Mouse (Mus musculus) heart, embryonic 13.5 days (tissue): ENCODE data around the gene Fbrs. TPM values are rescaled to one million over a fixed set of nuclear protein-coding genes. Genes with fewer than 3 reads are reported as not detected.
"Not testable (repeated sequence)": the region's sequence is repeated elsewhere in the genome, so short reads cannot be mapped to it uniquely, and the experiment has no call there.

ENCODE experiments used
- ATAC-seq: fragments of 200-750 bp; cut with Nextera tagmentation; 2 replicates; pipeline ENCODE4 v1.8.0; 2017; ENCODE audit warnings: moderate TSS enrichment; ENCODE audit not compliant: insufficient number of reproducible peaks, low FRiP score, low TSS enrichment; ENCODE audit errors: extremely low read depth
- H3K27ac ChIP-seq: fragments of 300-500 bp; sonication (generic); replicated peaks from 2 replicates; pipeline ENCODE4 v1.5.1; 2015; ENCODE audit warnings: moderate library complexity, mild to moderate bottlenecking, inconsistent platforms
- H3K27me3 ChIP-seq: fragments of 300-500 bp; sonication (generic); replicated peaks from 2 replicates; pipeline ENCODE4 v1.6.1; 2015; ENCODE audit warnings: mild to moderate bottlenecking, inconsistent platforms
- H3K36me3 ChIP-seq: fragments of 300-500 bp; sonication (generic); 2 replicates; pipeline ENCODE4 v1.6.1; 2015; ENCODE audit warnings: mild to moderate bottlenecking, inconsistent platforms
- H3K4me1 ChIP-seq: fragments of 300-500 bp; sonication (generic); 2 replicates; pipeline ENCODE4 v1.6.1; 2015; ENCODE audit warnings: inconsistent platforms
- H3K4me2 ChIP-seq: fragments of 300-500 bp; sonication (generic); 2 replicates; pipeline ENCODE4 v1.6.1; 2015; ENCODE audit warnings: inconsistent platforms, mild to moderate bottlenecking, moderate library complexity
- H3K4me3 ChIP-seq: fragments of 300-500 bp; sonication (generic); 2 replicates; pipeline ENCODE4 v1.5.1; 2015; ENCODE audit warnings: moderate library complexity, mild to moderate bottlenecking, inconsistent platforms
- H3K9ac ChIP-seq: fragments of 300-500 bp; sonication (generic); 2 replicates; pipeline ENCODE4 v1.6.1; 2015; ENCODE audit warnings: inconsistent platforms, mild to moderate bottlenecking, moderate library complexity
- H3K9me3 ChIP-seq: fragments of 300-500 bp; sonication (generic); 2 replicates; pipeline ENCODE4 v1.6.1; 2016; ENCODE audit warnings: inconsistent platforms
- WGBS: fragments of 180-500 bp; shearing (Covaris S2); methylation state at CpG from one replicate; pipeline ENCODE4 v1.1.7; 2015; ENCODE audit warnings: mixed read lengths; 5-methylcytosine and 5-hydroxymethylcytosine counted together
- polyA plus RNA-seq: library from polyadenylated mRNA; unstranded; fragments of >200 nt; fragmentation: Nextera tagmentation; extraction: Ambion mirVana; gene quantifications from 2 replicates; pipeline ENCODE4 v1.2.1, GENCODE M21; 2015

The Fbrs gene
- 7.3 and 7.7 TPM in 2 replicates for polyA plus RNA-seq

DNA sequence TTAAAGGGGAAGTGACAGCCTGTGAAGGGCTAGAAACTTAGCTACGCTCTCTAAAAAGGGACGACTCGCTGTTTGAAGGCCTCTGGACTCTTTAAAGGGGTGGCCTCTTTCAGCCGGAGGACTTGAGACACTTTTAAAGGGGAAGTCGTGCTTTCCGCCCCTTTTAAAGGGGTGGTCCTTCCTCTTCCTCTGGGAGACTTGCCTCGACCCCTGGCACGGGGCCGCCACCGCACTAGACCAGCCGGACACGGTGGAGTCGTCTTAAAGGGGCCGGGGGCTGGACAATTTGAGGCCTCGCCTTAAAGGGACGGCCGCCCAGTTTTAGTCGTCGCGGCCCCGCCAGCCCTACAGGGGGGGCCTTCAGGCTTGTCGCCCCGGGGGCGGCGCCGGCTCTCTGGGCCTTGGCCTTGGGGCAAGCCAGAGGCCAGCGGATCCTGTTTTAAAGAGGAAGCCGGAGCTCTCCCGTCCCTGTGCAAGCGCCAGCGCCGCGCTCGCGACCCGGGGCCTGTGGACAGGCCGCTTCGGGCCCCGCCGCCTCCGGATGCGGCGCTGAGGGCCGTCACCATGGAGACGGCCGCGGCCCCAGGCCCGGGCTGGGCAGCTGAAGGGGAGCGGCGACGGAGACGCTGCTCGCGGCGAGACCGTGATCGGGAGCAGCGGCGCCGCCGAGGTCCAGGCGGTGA, at the start of gene Fbrs:
Gene Fbrs, plus strand, starts transcription at position 565 of the 683 bp plus-strand sequence.
- peak within 1 kb of the TSS; percentile 97 for H3K9ac ChIP-seq
- H3K4me2 ChIP-seq, result peak within 1 kb of the TSS; percentile 94
- peaks cover 68% of the 10 kb centered on the region for H3K36me3 ChIP-seq
- H3K27ac ChIP-seq, result peak within 1 kb of the TSS; percentile 98
- ATAC-seq, result peak; percentile 50
- no peaks in the 10 kb centered on the region for H3K27me3 ChIP-seq
- H3K9me3 ChIP-seq, result no peaks in the 10 kb centered on the region
- H3K4me1 ChIP-seq, result peaks cover 38% of the 10 kb centered on the region
- H3K4me3 ChIP-seq, result peak within 1 kb of the TSS; percentile 81
- under 1% methylated on average over 62 of the region's 62 CpGs for WGBS

DNA sequence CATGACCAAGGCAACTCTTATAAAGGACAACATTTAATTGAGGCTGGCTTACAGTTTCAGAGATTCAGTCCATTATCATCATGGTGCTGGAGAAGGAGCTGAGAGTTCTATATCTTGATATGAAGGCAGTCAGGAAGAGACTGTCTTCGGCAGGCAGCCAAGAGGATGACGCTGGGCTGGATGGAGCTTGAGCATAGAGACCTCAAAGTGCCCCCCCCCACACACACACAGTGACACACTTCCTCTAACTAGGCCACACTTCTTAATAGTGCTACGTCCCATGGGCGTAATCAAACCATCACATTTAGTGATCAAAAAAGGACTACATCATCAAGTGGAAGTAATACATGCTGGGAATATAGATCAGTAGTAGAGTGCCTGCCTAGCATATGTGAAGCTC, 43.8 kb upstream of the Fbrs start:
- Histone ChIP-seq H3K4me1 (no peaks in the 10 kb centered on the region), H3K4me2 (no peak overlapping the region), H3K36me3 (no peaks in the 10 kb centered on the region), H3K27ac (no peak overlapping the region), H3K4me3 (no peak overlapping the region), H3K27me3 (peaks cover 13% of the 10 kb centered on the region; the same call in 1 of the 2 replicates), H3K9ac (no peak overlapping the region), H3K9me3 (peaks cover 9% of the 10 kb centered on the region; the same call in 1 of the 2 replicates)
- ATAC-seq, result no peak
- 86% methylated on average over 4 of the region's 4 CpGs for WGBS

DNA sequence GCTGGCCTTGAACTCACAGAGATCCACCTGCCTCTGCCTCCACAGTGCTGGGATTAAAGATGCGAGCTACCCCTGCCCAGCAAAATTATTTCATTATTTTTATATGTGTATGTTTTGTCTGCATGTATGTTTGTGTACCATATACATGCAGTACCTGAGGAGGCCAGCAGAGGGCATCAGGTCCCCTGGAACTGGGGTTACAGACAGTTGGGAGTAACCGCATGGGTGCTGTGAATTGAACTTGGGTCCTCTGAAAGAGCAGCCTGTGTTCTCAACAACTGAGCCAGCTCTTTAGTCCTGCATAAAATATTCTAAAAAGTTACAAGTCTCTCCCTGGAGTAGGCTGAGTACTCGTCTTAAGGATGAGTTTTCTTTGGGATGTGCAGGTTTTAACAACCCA, 41.3 kb upstream of the Fbrs start:
- ATAC-seq, result no peak
- Histone ChIP-seq H3K36me3 (peaks cover 15% of the 10 kb centered on the region), H3K9ac (no peak overlapping the region), H3K4me3 (no peak overlapping the region), H3K4me1 (no peaks in the 10 kb centered on the region), H3K4me2 (no peak overlapping the region), H3K9me3 (peaks cover 9% of the 10 kb centered on the region; the same call in 1 of the 2 replicates), H3K27me3 (peaks cover 2% of the 10 kb centered on the region; the same call in 1 of the 2 replicates), H3K27ac (no peak overlapping the region)
- WGBS, result 79% methylated on average over 3 of the region's 3 CpGs

DNA sequence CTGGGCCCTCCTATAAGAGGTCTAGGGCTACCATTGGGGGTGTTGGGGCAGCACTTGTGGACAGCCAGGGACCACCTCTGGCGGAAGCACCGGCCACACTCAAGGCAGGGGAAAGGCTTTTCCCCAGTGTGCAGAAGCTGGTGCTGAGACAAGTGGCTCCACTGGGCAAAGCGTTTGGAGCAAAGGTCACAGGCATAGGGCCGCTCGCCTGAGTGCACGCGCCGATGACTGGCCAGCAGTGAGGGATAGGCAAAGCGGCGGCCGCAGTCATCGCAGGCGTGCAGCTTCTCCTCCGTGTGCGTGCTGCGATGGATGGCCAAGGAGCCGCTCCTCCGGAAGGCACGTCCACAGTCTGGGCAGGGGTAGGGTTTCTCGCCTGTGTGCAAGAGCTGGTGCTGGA, 35.0 kb upstream of the Fbrs start:
- H3K4me1 ChIP-seq, result peaks cover 7% of the 10 kb centered on the region
- H3K9me3 ChIP-seq, result no peaks in the 10 kb centered on the region
- no peak overlapping the region for H3K4me2 ChIP-seq
- H3K4me3 ChIP-seq, result no peak overlapping the region
- ATAC-seq, result no peak
- H3K36me3 ChIP-seq, result peaks cover 58% of the 10 kb centered on the region
- 86% methylated on average over 20 of the region's 20 CpGs for WGBS
- no peaks in the 10 kb centered on the region for H3K27me3 ChIP-seq
- H3K27ac ChIP-seq, result no peak overlapping the region
- H3K9ac ChIP-seq, result no peak overlapping the region

DNA sequence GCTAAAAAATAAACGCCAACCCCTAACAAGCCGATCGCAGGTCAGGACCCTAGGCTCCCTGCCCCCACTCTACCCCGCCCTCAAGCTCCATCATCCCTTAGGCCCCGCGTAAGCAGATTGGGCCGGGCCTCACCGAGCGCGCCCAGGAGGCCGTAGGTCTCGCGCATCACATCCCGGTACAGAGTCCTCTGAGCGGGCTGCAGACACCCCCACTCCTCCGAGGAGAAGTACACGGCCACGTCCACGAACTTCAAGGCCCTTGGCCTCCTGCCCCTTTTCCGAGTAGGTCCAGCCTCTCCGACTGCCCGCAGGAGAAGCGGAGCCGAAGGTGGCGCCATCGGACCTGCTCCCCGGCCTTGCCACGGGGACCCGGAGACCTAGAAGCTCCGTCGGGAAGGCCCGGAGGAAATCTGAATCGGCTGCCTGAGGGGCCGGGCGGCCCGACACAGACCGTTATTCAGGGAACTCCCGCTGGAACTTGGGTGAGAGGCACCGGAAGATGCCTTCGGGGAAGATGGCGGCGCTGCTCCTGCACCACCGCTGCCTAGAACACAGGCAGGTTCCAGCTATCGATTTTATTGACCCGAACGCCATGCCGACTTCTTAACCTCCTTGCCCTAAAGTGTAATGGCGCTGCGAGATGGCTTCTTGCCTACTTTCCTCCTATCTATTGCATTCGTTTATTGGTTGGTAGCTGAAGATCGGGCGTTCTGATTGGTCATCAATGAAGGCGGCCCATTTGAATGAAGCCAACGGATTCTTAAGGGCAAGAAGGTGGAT, 30.3 kb upstream of the Fbrs start, which contains the start of gene Zfp689:
Gene Zfp689, minus strand, starts transcription at position 638 of the 780 bp plus-strand sequence.
- Histone ChIP-seq H3K27me3 (no peaks in the 10 kb centered on the region), H3K4me3 (peak within 1 kb of the TSS; percentile 94), H3K9ac (peak within 1 kb of the TSS; percentile 96), H3K27ac (peak within 1 kb of the TSS; percentile 96), H3K36me3 (peaks cover 59% of the 10 kb centered on the region), H3K4me1 (peaks cover 39% of the 10 kb centered on the region), H3K4me2 (peak within 1 kb of the TSS; percentile 87), H3K9me3 (no peaks in the 10 kb centered on the region)
- under 1% methylated on average over 54 of the region's 54 CpGs for WGBS
- ATAC-seq, result peak; percentile 70; the same call in 1 of the 2 replicates

DNA sequence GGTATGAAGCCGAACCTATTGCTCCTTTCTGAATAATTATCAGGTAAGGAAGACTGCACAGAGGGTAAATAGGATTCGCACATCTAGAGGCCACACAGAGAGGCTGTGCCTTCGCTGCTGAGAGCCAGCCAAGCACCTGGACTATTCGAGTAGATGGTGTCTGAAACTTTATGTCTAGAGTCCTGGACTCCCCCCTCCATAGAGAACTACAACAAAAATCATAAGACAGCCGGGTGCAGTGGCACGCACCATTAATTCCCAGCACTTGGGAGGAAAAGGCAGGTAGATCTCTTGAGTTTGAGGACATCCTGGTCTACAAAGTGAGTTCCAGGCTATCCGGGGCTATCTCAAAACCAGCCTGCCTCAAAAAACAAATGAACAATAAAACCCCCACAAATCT, 29.0 kb upstream of the Fbrs start:
- ATAC-seq, result no peak
- Histone ChIP-seq H3K27ac (no peak overlapping the region), H3K9ac (peak overlapping the region; percentile 96), H3K4me2 (peak overlapping the region; percentile 87), H3K4me1 (peaks cover 39% of the 10 kb centered on the region), H3K4me3 (peak overlapping the region; percentile 94), H3K9me3 (no peaks in the 10 kb centered on the region), H3K27me3 (no peaks in the 10 kb centered on the region), H3K36me3 (peaks cover 57% of the 10 kb centered on the region)
- 79% methylated on average over 7 of the region's 7 CpGs for WGBS

DNA sequence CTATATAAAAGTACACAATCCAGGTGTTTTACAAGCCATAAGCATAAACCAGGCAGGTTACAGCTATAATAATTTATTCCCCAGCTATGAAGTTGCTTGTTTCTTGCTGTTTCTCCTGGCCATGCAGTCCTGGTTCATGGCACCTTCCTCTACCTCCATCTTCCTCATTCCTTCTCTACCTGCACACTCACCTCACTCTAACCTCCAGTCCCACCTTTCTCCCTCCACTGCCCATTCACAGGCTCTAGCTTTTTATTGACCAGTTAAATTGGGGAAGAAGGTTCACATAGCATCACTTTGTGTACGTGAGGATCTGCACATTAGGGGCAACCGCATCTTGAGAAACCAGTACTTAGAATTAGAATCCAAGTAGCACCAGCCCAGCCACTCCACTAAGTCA, 25.9 kb upstream of the Fbrs start:
- Histone ChIP-seq H3K9ac (no peak overlapping the region), H3K27me3 (no peaks in the 10 kb centered on the region), H3K4me1 (peaks cover 33% of the 10 kb centered on the region), H3K36me3 (peaks cover 65% of the 10 kb centered on the region), H3K4me2 (no peak overlapping the region), H3K4me3 (no peak overlapping the region), H3K9me3 (no peaks in the 10 kb centered on the region; the same call in 1 of the 2 replicates), H3K27ac (no peak overlapping the region)
- no peak for ATAC-seq
- WGBS, result 93% methylated on average over 2 of the region's 2 CpGs

DNA sequence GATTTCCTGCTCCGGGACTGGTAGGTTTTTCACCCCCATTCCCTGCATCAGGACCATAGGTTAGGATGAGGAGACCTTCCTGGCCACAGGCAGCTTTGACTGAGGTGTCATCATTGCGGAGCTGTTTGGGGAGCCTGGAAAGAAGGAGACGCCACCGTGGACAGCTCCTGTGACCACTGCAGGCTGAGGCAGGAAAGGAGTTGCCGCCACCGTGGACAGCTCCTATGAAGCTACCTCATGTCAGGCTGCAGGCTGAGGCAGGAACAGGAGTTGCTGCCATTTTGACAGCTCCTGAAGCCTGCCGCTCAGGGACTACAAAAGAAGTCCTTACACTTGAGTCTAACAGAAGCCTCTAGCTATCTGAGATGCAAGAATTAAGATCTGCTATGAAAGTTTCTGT, 24.1 kb upstream of the Fbrs start:
- Histone ChIP-seq H3K4me2 (no peak overlapping the region), H3K9me3 (no peaks in the 10 kb centered on the region; the same call in 1 of the 2 replicates), H3K4me3 (no peak overlapping the region), H3K36me3 (peaks cover 77% of the 10 kb centered on the region), H3K27ac (no peak overlapping the region), H3K27me3 (no peaks in the 10 kb centered on the region), H3K4me1 (peaks cover 25% of the 10 kb centered on the region), H3K9ac (no peak overlapping the region)
- ATAC-seq, result no peak
- WGBS, result 78% methylated on average over 7 of the region's 7 CpGs

DNA sequence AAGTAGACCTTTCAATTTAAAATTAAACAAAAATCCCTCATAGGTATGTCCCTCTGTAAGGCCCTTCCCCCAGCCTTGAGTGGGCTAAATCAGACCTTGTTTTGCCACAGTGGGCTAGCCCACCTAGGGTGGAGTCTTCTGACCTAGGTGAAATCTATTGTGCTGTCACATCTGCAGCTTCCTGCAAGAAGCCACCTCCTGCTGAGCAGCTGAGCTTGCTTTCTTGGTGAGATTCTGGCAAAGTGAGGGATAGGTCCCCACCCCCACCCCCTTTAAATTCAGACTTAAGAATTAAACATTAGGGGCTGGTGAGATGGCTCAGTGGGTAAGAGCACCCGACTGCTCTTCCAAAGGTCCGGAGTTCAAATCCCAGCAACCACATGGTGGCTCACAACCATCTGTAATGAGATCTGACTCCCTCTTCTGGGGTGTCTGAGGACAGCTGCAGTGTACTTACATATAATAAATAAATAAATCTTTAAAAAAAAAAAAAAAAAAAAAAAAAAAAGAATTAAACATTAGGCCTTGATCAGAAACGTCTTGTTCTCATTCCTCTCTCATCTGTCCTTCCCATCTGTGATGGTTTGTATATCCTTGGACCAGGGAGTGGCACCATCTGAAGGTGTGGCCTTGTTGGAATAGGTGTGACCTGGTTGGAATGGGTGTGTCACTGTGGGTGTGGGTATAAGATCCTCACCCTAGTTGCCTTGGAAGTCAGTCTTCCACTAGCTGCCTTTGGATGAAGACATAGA, 20.5 kb upstream of the Fbrs start:
- H3K27me3 ChIP-seq, H3K9ac ChIP-seq, H3K4me3 ChIP-seq, H3K4me2 ChIP-seq, H3K4me1 ChIP-seq, H3K27ac ChIP-seq, ATAC-seq, H3K9me3 ChIP-seq: not testable (repeated sequence)
- peaks cover 81% of the 10 kb centered on the region for H3K36me3 ChIP-seq
- 84% methylated on average over 3 of the region's 3 CpGs for WGBS

DNA sequence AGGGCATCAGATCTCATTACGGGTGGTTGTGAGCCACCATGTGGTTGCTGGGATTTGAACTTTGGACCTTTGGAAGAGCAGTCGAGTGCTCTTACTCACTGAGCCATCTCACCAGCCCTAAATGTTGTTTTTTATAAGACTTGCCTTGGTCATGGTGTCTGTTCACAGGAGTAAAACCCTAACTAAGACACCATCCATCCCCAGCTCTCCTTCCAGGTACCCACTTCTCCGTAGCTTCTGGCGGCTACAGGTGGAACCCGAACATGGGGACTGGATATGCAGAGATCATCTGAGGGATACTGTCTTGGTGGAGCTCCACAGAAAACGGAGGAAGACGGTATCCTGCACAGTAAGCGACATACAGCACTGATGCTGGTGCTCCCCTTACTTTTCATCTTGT, 19.7 kb upstream of the Fbrs start, which contains the start of gene Prr14:
Gene Prr14, plus strand, starts transcription at position 301 of the 400 bp plus-strand sequence.
- H3K36me3 ChIP-seq, result peaks cover 80% of the 10 kb centered on the region
- not testable (repeated sequence) for H3K27ac ChIP-seq, H3K9ac ChIP-seq, H3K4me3 ChIP-seq, H3K9me3 ChIP-seq, H3K4me2 ChIP-seq, H3K4me1 ChIP-seq, ATAC-seq, H3K27me3 ChIP-seq
- WGBS, result 94% methylated on average over 8 of the region's 8 CpGs

DNA sequence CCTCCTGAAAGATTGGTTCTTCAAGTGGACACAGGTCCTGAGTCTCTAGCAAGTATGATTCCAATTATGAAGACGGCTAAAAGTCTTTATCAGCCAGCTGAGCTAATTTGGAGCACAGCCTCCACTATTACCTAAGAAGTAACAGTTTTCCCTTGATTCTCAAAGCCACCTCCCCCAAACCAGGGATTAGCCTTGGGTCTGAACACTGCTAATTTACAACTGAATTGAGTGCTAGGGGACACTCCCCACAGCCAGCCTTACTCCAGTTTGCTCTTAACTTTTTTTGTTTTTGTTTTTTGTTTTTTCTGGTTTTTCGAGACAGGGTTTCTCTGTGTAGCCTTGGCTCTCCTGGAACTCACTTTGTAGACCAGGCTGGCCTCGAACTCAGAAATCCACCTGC, 13.8 kb upstream of the Fbrs start:
- no peak overlapping the region for H3K9ac ChIP-seq
- H3K27me3 ChIP-seq, result no peaks in the 10 kb centered on the region
- H3K27ac ChIP-seq, result no peak overlapping the region
- no peak for ATAC-seq
- WGBS, result 89% methylated on average over 3 of the region's 3 CpGs
- H3K4me3 ChIP-seq, result no peak overlapping the region
- H3K4me1 ChIP-seq, result peaks cover 10% of the 10 kb centered on the region
- H3K9me3 ChIP-seq, result no peaks in the 10 kb centered on the region
- H3K36me3 ChIP-seq, result peaks cover 79% of the 10 kb centered on the region
- H3K4me2 ChIP-seq, result no peak overlapping the region
